Mouse (Mus musculus) intestine, embryonic 16.5 days (tissue): ENCODE measurements around the gene Trim8. TPM values are rescaled to one million over a fixed set of nuclear protein-coding genes. Genes with fewer than 3 reads are reported as not detected.

Source experiments
- ATAC-seq: fragments of 200-750 bp; cut with Nextera tagmentation; 2 replicates; pipeline ENCODE4 v1.8.0; 2017; ENCODE audit warnings: moderate TSS enrichment, moderate library complexity
- H3K27ac ChIP-seq: fragments of 300-500 bp; sonication (generic); 2 replicates; pipeline ENCODE4 v1.5.1; 2014; ENCODE audit warnings: mild to moderate bottlenecking, low read length
- H3K27me3 ChIP-seq: fragments of 300-500 bp; sonication (generic); replicated peaks from 2 replicates; pipeline ENCODE4 v1.6.1; 2014; ENCODE audit warnings: low read length, control low read depth, mixed read lengths; ENCODE audit not compliant: control insufficient read depth, insufficient read depth
- H3K36me3 ChIP-seq: fragments of 300-500 bp; sonication (generic); 2 replicates; pipeline ENCODE4 v1.6.1; 2014; ENCODE audit warnings: low read length, control low read depth; ENCODE audit not compliant: control insufficient read depth, insufficient read depth
- H3K4me1 ChIP-seq: fragments of 300-500 bp; sonication (generic); 2 replicates; pipeline ENCODE4 v1.6.1; 2014; ENCODE audit warnings: low read length, control low read depth, mixed read lengths; ENCODE audit not compliant: control insufficient read depth, insufficient read depth
- H3K4me2 ChIP-seq: fragments of 300-500 bp; sonication (generic); 2 replicates; pipeline ENCODE4 v1.6.1; 2014; ENCODE audit warnings: low read depth, low read length, control low read depth
- H3K4me3 ChIP-seq: fragments of 300-500 bp; sonication (generic); 2 replicates; pipeline ENCODE4 v1.5.1; 2014; ENCODE audit warnings: mild to moderate bottlenecking, low read length
- H3K9ac ChIP-seq: fragments of 300-500 bp; sonication (generic); 2 replicates; pipeline ENCODE4 v1.6.1; 2014; ENCODE audit warnings: low read depth, low read length
- H3K9me3 ChIP-seq: fragments of 300-500 bp; sonication (generic); 2 replicates; pipeline ENCODE4 v1.6.1; 2016; ENCODE audit warnings: low read length, control low read depth; ENCODE audit not compliant: control insufficient read depth
- whole genome bisulfite sequencing: fragments of 180-500 bp; shearing (Covaris S2); extraction: QIAGEN DNeasy Blood & Tissue Kit; methylation state at CpG from one replicate; pipeline ENCODE4 v1.1.7; 2014; 5-methylcytosine and 5-hydroxymethylcytosine counted together
- polyA plus RNA-seq: library from polyadenylated mRNA; unstranded; fragments of >200 nt; fragmentation: Nextera tagmentation; extraction: Ambion mirVana; gene quantifications from 2 replicates; pipeline ENCODE4 v1.2.1, GENCODE M21; 2015

The Trim8 gene
- polyA plus RNA-seq, 1 experiment from 2014 or later, result 10.1 TPM

DNA sequence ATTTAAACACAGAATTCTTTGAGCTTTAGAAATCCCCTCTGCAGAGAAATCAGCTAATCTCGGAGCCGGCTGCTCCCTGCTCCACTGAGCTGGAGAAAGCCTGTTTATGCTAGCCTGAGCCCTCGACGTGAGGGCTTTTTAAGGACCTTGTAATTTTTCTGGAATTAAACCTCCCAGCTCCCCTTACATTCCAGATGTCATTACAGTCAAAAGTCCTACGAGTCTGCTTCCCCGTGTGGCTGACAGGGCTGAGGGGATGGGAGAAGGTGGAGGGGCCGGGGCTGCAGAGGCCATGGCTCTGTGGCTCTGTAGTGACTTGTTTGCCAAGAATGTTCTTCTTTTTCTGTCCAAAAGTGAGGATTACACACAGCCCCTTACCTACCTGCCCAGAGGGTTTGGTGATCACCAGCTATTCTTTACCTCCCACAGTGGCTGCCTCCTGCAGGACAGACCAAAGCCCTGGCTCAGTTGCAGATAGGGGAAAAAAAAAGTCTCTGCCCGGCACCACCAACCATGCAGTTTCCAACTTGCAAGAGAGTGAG is 29.0 kb downstream of the Trim8 start:
- H3K27me3 ChIP-seq, result no peaks in the 10 kb centered on the region
- WGBS, result 42% methylated on average over 8 of the region's 8 CpGs
- no peaks in the 10 kb centered on the region for H3K9me3 ChIP-seq
- H3K4me2 ChIP-seq, result no peak overlapping the region
- no peaks in the 10 kb centered on the region for H3K36me3 ChIP-seq
- ATAC-seq, result no peak
- peaks cover 64% of the 10 kb centered on the region for H3K4me1 ChIP-seq
- H3K9ac ChIP-seq, result no peak overlapping the region; the same call in 1 of the 2 replicates
- peak overlapping the region; percentile 21; the same call in 1 of the 2 replicates for H3K27ac ChIP-seq
- no peak overlapping the region for H3K4me3 ChIP-seq

DNA sequence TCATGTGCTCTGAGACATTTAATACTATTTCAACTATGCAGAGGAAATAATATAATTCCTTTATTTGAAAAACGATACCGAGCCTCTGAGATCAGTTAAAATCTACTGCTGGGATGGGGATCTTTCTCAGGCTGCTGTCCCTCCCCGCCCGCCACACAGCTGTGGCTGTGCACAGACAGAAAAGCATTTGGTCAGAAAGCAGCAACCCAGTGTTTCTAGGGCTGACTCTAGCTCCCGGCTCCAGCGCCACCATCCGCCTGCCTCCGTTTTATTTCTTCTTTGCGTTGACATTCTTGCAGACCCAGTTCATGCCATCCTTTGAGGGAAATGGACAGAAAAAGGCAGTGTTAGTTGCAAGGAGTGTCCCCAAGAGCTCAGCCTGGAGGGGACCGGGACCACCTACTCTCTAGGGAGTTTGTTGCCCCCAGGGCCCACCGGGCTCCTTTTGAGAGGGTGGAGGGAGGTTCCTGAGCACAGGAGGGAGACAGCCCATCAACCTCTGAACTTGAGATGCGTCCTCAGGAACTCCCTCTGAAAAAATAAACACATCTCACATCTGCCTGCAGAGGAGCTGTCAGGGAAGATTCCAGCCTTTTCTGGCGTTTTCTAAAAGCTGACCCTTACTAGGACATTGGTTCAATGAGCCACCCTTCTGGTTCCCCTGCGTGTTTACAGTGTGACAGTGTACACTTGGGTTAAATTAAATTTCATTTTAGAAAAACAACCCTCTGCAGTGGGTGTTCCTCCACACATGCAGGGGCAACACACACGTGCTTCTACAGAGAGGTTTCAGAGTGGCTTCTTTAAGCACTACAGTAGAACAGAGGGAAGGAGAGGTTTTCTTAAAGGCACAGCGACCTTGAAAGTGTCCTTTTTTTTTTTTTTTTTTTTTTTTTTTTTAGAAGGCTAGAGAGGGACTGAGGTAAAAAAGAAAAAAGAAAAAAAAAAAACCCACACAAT is 29.8 kb downstream of the Trim8 start:
- Histone ChIP-seq H3K4me2 (no peak overlapping the region), H3K9ac (0 out of 2 replicates have a peak overlapping the region, but pooled peaks have one; percentile 60), H3K27me3 (no peaks in the 10 kb centered on the region), H3K36me3 (no peaks in the 10 kb centered on the region), H3K27ac (0 out of 2 replicates have a peak overlapping the region, but pooled peaks have one; percentile 17), H3K9me3 (no peaks in the 10 kb centered on the region), H3K4me1 (peaks cover 61% of the 10 kb centered on the region), H3K4me3 (no peak overlapping the region)
- 24% methylated on average over 16 of the region's 16 CpGs for WGBS
- no peak for ATAC-seq

DNA sequence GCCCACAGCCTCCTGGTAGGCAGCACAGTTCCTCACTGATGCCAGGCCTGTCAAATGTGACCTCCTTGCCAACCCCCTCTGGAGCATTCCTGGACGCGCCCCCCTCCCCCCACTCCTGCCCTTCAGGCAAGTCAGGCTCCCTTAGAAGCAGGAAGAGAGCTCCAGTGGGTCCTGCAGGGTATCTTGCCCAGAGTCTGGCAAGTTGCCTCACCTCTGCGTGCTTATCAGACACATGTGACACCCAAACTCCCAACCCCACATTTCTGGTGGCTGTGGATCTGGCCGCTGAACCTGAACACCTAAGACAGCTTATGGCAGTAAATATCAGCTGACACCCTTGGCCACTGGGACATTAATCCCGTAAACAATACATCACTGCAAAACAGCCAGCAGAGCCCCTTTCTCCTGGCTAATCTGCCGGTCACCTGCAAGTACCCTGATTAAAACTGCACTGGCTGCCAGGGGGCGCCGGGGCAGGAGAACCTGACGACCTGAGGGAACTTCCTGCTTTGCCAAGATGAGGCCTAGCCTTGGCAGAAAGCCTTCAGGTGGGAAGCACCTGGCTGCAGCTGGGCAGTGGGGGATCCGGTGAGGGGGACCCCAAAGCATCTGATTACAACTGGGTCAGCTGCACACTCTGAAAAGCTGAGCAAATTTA is 30.7 kb downstream of the Trim8 start:
- Histone ChIP-seq H3K36me3 (no peaks in the 10 kb centered on the region), H3K4me1 (peaks cover 61% of the 10 kb centered on the region), H3K27ac (peak overlapping the region; percentile 89), H3K4me2 (no peak overlapping the region), H3K9ac (peak overlapping the region; percentile 60), H3K27me3 (no peaks in the 10 kb centered on the region), H3K4me3 (no peak overlapping the region), H3K9me3 (no peaks in the 10 kb centered on the region)
- peak; percentile 37 for ATAC-seq
- WGBS, result 30% methylated on average over 10 of the region's 10 CpGs

DNA sequence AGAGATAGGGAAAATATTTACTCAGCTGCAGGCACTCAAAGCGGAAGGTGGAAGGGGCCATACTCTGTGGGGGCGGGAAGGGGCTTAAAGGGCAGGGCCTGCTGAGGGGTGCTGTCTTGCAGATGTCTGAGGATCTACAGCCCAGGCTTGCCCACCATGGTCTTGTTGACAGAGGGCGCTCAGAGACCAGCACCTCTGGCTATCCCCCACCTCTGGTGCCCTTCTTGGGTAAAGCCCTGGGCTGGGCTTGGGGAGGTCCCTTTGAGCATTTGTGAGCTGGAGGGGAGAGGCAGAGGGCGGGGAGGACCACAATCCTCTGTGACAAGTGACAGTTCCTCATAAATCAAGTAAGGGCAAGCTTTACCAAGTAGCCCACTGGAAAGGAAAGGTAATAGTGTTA is 31.6 kb downstream of the Trim8 start:
- ATAC-seq, result no peak
- Histone ChIP-seq H3K4me1 (peaks cover 58% of the 10 kb centered on the region), H3K4me3 (no peak overlapping the region), H3K36me3 (no peaks in the 10 kb centered on the region), H3K4me2 (no peak overlapping the region), H3K9me3 (no peaks in the 10 kb centered on the region), H3K27ac (peak overlapping the region; percentile 89), H3K9ac (peak overlapping the region; percentile 39; the same call in 1 of the 2 replicates), H3K27me3 (no peaks in the 10 kb centered on the region)
- 47% methylated on average over 4 of the region's 4 CpGs for WGBS

DNA sequence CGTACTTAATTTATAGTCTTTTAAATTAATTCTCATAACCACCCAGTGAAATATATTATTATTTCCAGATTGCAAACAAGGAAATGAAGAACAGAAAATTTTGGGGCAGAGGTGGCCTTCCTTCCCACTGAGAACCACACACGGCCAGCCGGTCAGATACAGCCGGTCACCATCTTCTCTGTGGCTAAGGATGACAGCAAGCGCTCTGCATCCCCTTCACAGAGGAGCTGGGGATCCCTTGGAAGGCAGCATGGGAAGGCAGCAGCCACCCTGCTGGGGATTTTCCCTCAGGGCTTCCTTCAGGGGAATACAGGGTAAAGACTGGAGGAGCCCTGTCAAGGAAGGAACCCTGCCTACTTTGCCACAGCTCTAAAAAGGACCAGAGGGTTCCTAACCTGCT is 32.0 kb downstream of the Trim8 start:
- H3K9me3 ChIP-seq, result no peaks in the 10 kb centered on the region
- H3K27me3 ChIP-seq, result no peaks in the 10 kb centered on the region
- no peak overlapping the region for H3K4me2 ChIP-seq
- no peaks in the 10 kb centered on the region for H3K36me3 ChIP-seq
- peak overlapping the region; percentile 67 for H3K27ac ChIP-seq
- H3K4me3 ChIP-seq, result no peak overlapping the region
- ATAC-seq, result no peak
- peak overlapping the region; percentile 41 for H3K9ac ChIP-seq
- peaks cover 55% of the 10 kb centered on the region for H3K4me1 ChIP-seq
- WGBS, result 78% methylated on average over 5 of the region's 5 CpGs

DNA sequence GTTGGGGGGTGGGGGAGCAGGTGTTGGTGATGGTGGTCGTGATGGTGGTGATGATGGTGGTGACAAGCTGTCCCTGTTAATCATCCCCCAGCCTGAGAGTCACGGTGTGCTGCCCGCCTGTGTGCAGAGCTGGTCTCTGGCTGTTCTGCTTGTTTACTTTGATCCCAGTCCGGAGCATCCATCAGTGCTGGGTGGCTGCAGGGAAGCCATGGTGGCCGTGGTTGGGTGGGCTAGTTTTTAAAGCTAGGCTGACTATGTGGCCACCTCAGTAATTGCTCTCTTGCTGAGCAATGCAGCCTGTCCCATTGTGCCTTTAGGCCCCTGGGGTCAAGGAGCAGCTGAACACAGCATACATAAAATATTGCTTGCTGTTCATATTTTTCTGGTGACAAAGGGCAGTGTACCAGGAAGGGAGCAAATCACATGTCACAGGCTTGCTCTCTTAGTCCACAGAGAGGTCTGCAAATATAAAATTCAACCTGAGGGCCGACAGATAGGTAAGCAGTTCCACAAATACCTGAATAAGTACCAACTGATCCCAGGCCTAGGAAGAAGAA is 33.1 kb downstream of the Trim8 start:
- ATAC-seq, result peak; percentile 70
- Histone ChIP-seq H3K4me2 (no peak overlapping the region), H3K4me1 (peaks cover 44% of the 10 kb centered on the region), H3K4me3 (no peak overlapping the region), H3K36me3 (no peaks in the 10 kb centered on the region), H3K27me3 (no peaks in the 10 kb centered on the region), H3K9ac (peak overlapping the region; percentile 53), H3K27ac (peak overlapping the region; percentile 82), H3K9me3 (no peaks in the 10 kb centered on the region)
- WGBS, result 32% methylated on average over 6 of the region's 6 CpGs

DNA sequence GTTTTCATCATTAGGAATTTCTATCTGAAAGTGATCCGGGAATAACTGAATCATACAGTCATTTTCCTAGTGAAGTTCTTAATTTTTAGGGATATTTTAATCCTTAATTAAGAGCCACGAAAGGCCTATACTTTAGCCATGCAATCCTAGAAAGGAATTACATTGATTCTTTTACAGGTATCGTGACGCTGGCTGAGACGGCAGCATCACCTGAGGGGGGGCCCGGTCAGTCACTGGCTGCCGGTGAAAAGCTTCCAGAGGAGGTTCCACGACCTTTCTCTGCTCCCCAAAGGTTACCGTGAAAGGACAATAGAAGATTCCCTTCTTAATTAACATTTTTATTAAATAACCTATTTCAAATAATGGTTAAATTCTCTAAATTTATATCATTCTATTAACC is 35.9 kb downstream of the Trim8 start:
- no peak overlapping the region for H3K4me2 ChIP-seq
- ATAC-seq, result no peak
- peaks cover 19% of the 10 kb centered on the region for H3K4me1 ChIP-seq
- H3K4me3 ChIP-seq, result no peak overlapping the region
- H3K27ac ChIP-seq, result no peak overlapping the region
- H3K9ac ChIP-seq, result no peak overlapping the region
- H3K9me3 ChIP-seq, result no peaks in the 10 kb centered on the region
- no peaks in the 10 kb centered on the region for H3K36me3 ChIP-seq
- H3K27me3 ChIP-seq, result no peaks in the 10 kb centered on the region
- whole genome bisulfite sequencing, result 92% methylated on average over 9 of the region's 9 CpGs

DNA sequence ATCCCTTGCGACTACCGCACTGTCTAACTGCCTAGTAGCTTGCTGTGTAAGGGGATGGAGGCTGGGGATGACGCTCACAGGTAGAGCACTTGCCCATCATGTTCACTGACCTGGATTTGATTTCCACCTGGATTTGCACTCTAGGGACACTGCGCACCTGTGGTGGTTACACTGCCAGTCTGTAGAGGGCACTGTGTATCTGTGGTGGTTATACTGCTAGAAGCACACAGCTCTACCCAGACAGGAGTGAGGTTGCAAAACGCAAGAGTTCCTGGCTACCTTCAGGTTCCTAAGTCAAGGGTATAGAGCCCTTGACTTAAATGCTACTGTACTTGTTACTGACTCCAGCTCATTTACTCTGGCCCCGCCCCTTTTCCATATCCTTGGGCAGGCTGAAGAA is 36.7 kb downstream of the Trim8 start:
- Histone ChIP-seq H3K27ac (no peak overlapping the region), H3K36me3 (no peaks in the 10 kb centered on the region), H3K4me1 (peaks cover 11% of the 10 kb centered on the region), H3K9ac (no peak overlapping the region), H3K9me3 (no peaks in the 10 kb centered on the region), H3K4me2 (no peak overlapping the region), H3K27me3 (no peaks in the 10 kb centered on the region), H3K4me3 (no peak overlapping the region)
- no peak; the same call in 1 of the 2 replicates for ATAC-seq
- 87% methylated on average over 6 of the region's 6 CpGs for WGBS

DNA sequence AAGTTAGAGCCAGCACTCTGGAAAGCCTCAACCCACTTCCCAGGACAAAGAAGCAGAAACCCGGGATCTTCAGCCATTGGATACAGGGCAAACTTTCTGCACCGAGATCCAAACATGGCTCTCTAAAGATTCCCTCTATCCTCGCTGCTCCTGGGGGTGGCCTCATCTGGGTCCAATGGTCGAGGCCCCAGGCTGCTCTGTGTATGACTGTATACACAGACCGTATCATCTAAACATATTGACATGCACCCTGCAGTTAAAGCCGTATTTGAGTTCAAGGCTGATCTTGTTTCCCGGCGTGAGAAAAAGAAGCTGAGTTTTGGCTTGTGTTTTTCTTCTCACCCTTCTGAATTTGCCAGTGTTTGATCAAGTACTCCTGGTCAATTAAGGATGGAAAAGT is 41.2 kb downstream of the Trim8 start:
- ATAC-seq, result no peak
- H3K27me3 ChIP-seq, result no peaks in the 10 kb centered on the region
- WGBS, result 64% methylated on average over 8 of the region's 8 CpGs

More for the DNA sequence above, 41.2 kb downstream of the Trim8 start:
- Histone ChIP-seq H3K9me3 (no peaks in the 10 kb centered on the region), H3K4me3 (no peak overlapping the region), H3K4me2 (no peak overlapping the region), H3K9ac (no peak overlapping the region), H3K36me3 (no peaks in the 10 kb centered on the region), H3K27ac (no peak overlapping the region), H3K4me1 (no peaks in the 10 kb centered on the region)
